Mouse (Mus musculus): Measurements from ENCODE around the gene Fam83e. TPM values are rescaled to one million over a fixed set of nuclear protein-coding genes. Genes with fewer than 3 reads are reported as not detected.

Gene Fam83e
- total RNA-seq (2021) = 0.30 and 0.76 TPM in 2 replicates
- long read RNA-seq, partial matches to known transcripts = 1 of 1 reads
- long read RNA-seq, other reads (novel, unspliced or antisense) = 0 of 1 reads

DNA sequence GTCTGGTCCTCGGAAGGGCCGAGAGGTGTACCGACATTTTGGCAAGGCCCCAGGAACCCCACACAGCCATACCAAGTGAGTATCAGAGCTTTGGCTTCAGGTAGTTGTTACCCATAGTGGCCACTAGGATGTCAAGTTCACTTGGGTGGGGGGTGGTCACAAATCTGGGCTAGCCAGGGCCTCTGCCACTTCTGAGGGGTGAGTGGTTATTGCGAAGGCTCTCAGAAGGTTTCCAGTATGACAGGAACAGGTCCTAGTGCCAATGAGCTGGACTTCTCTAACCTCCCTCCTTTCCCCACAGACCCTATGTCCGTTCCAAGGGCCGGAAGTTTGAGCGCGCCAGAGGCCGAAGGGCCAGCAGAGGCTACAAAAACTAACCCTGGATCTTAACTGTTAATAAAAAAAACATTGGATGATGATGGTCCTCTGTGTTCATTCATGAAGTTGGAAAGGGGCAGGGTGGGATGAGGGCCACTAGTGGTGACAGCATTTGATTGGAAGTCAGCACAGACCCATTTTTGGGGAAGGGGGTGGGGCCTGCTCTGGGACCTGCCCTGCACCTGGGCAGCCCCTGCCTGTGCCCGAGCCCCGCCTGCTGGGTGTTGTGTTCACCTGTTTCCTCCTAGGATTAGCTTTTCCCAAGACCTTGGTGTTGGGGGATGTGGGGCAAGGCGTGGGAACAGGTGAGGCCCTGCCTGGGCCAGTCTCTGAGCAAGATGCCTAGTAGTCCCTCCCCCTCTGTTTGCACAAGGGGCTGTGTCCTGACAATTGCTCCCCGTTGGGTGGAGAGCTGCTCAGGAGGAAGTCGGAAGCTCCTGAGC is at the start of gene Fam83e:
Fam83e (plus strand) TSS at position 800 of the 821 bp plus-strand sequence.
- no peak for DNase-seq

DNA sequence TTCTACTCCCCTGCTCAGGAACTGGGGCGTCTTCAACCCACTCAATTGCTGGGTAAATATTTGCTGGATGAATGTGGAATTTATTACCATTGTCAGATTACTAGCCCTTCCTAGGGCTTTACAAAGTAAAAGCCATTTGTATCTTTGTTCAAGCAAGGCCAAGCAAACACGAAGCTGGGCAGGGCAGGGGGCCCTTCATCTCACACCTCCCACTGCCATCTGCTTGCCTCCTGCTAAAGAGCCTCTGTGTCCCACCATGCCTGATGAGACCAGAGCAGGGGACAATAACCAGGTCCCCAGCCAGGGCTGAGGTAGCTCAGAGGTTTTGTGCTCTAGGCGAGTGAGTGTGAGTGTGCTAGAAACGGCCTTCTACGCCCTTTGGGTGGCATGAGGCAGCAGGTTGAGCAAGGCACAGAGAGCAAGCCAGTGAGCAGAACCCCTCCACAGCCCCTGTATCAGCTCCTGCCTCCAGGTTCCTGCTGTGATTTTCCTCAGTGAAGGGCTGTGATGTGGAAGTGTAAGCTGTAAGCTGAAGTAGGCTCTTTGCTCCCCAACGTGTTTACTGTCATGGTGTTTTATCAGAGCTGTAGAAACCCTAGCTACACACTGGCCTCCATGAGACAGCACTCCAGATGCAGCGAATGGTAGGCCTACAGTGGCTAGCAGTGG is 43.3 kb upstream of the Fam83e start:
- no peak for DNase-seq

DNA sequence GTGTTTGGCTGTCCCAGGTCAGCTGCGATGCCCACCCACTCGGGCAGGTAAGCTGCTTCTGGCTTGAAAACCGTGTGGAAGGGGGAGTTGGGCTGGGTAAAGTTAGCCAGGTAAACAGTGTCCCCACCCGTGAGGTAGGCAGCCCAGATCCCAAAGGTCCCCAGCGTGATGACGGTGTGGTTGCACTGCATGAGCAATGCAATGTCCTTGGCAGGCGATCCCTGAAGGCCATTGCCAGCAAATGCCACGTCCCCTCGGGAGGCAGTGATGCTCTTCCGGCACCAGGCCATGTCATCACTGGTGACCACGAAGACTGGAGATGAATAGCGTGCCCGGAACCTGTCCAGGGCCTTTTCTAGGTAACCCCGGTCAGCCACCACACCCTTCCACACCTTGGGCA is 42.5 kb upstream of the Fam83e start:
- DNase-seq = peak; percentile 62

DNA sequence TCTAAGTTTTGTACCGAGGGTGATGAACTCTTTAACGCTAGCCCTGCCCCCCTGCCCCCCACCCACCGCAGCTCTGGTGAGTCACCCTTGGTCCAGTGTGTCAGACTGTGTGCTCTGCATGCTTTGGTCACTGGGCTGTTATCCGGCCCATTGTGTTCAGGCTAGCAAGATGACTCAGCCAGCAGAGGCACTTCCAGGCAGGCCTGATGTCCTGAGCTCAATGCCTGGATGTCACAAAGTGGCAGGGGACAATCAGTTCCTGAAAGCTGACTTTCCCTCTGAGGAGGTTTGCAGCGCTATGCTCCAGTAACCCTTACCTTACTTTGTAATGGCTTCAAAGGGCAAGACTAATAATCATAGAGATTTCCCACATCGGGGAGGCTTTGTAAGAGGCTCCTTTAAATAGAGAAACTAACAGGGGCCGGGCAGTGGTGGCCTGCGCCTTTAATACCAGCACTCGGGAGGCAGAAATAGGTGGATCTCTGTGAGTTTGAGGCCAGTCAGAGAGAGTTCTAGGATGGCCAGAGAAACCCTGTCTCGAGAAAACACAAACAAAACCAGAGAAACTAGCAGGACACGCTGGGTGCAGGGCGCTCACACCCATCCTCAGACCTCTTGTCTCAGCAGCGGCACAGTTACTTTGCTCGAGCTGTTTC is 40.9 kb upstream of the Fam83e start:
- peak; percentile 56 for DNase-seq

DNA sequence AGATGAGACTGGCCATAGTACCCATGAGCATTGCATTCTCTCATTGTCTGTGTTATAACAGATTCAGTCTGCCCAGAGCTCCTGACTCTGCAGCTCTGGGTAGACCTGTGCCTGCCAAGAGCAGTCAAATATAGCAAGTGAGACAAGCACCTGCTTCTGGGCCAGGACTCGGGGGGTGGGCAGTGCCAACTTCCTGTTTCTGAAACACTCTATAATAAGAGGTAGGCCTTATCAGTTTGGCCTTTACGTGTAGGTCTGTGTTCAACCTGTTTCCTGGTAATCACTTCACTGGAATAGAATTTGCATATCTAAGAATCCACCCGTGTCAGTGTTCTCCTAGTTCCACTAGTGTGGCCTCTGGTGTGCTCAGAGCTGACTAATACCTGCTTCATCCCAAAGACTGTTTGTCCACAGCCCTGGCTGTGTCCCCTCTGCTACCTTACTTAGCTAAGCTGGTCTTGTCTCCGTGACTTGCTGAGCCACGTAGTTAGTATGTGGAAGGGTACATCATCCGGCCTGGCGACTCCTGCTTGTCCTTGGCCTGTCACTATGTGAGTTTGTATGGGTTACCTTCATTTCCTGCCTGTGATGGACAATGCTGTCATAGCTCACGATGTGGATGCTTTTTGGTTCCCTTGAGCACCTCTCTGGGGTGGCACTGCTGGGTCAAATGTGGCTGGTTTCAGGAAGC is 39.8 kb upstream of the Fam83e start:
- no peak for DNase-seq

DNA sequence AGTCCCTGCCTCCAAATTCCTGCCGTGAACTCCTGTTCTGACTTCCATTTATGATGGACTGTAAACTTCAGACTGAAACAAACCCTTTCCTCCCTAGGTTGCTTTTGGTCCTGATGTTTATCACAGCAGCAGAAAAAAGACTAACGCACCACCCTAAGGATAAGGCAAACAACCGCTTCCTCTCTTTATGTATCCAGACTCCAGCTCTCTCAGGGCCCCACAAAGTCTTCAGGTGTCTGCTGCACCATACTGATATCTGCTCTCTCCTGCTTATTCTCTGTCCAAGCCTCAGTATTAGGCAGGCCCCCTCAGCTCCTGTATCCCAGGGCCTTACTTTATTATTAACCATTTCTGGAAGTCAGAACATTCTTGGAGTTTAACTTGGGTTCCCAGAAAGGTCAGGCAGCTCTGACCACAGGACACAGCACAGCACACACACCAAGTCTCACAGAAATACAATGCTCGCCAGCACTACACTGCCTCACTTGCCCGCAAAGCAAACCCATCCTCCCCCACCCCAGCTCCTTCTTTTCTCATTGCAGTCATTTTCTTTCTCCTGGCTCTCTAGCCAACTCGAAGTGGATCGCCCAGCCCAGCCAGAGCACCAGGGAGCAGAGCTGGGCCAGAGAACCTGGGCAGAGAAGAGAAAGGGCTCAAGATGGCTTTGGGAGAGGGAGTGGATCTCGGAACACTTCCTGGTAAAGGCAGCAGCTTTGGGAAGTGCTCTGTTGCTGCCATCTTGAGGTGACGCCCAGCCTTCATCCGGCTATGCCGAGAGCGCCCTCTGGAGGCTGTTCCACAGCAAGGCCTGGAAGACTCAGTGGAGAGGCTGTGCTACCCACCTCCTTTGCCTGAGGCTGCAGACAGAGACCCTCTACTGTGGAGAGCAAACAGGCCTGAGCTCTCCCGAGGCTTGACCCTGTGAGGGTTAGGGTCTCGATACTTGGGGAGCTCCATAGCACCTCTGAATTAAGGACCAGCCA is 38.6 kb upstream of the Fam83e start:
- DNase-seq = peak; percentile 90

DNA sequence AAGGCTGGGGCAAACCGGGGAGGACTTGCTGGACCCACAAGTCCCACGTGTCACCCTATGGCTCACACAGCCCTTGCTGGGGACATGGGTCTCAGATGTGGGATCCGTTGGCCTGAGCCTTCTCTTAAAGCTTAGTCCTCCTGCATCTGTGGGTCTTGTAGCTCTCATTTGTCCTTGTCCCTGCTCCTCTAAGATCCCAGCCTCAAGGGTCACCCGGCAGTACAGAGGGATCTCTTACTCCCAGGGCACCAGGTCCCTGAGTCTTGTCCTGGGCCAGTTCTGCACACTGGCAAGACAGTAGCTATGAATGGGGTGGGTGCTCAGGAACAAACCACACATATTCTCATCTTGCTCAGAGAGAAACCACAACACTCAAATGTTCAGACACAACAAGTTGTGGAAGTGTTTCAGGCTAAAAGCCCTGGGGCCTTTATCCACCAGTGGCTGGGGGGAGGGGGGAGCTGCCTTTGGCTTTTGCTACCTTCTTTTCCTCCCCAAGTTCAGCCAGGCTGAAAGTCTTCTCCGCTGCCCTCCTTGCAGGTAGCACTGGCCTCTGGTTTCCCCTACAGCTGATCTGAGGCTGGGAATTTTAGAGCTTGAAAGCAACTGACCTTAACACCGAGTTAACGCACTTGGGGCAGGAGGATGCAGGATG is 37.5 kb upstream of the Fam83e start, which contains the start of gene Ntn5:
Ntn5 (plus strand) TSS at position 627 of the 655 bp plus-strand sequence.
- no peak for DNase-seq

DNA sequence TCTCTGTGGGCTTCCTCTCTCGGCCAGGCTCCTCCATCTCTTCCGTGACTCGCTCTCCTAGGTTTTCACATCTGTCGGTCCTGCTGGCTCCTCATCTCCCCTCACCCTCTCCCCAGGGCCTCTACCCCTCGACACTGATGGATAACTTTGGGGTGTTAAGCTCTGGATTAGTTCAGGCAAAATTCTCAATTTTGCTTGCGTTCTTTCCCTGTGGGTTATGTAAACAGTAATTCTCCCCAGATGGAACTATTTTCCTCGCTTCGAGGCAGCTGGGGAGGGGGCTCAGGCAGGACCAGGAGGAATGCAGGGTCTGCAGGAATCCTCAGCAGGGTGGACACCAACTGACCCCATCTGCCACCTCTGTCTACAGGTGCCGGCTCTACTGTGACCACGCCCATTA is 35.2 kb upstream of the Fam83e start:
- no peak for DNase-seq

DNA sequence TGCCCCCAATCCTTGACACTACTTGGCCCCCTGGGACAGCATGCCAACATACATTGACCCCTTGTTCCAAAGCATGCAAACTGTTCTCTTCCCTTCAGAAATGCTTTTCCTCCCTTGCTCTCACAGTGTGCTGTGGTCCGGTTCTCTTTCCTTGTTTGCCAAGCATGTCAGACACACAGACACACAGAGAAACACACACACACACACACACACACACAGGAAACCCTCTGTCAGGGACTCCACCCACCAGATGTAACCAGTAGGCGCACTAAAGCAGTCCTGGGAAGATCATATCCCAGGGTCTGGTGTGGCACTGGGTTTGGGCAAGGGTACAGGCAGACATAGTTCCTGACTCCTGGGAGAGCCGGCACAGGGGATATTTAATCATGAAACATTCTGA is 34.2 kb upstream of the Fam83e start:
- no peak for DNase-seq

DNA sequence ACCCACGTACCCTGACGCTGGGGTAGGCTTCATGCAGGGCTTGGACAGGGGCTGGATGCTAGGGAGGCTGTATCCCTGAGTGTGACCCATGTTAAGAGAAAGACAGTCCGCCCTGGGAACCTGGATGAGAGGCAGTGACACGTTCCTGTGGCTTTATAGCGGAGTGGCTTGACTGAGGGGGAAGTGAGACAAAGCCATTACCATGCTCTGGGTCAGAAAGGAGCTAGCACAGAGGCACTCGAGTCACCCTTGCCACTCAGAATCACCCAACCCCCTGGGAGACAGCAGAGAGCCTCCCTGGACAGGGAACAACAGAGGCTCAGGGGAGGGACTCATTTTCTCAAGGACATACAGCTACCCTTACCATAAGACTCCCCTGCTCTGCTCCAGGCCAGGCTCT is 31.9 kb upstream of the Fam83e start:
- no peak for DNase-seq

DNA sequence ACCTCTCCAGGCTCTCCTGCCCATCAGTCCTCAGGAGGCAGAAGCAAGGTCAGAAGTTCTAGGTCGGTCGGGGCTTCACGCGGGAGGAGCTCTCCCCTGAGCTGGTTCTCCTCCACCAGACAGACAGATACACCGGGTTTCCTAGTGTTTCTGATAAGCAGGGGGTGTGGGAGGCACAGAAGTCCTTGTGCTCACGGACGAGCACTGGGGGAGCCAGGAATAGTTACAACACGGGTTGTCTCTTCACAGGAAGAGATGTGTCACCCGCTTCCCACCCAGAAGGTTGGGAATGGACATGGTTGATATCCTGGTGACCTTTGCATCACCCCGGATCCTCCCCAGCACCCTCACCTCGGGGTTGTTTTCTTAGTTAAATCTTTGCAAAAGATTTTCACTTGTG is 31.2 kb upstream of the Fam83e start:
- DNase-seq = no peak

DNA sequence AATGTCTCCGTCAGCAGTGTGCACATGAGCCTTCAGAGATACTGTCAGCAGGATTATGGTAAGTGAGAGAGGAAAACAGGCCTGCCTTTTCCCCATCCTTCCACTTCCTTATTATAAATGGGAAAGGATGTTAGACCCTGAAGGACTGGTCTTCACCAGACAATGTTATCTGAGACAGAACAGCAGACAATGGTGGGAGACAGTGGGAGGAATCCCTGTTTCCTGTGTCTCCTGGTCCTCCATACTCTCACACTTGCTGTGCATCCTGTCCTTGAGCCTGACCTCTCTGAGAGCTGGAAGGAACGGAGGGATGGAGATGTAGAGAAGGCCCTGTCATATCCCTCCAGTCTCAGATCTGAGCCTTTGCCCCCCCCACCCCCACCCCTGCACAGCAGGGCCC is 28.6 kb upstream of the Fam83e start:
- no peak for DNase-seq

DNA sequence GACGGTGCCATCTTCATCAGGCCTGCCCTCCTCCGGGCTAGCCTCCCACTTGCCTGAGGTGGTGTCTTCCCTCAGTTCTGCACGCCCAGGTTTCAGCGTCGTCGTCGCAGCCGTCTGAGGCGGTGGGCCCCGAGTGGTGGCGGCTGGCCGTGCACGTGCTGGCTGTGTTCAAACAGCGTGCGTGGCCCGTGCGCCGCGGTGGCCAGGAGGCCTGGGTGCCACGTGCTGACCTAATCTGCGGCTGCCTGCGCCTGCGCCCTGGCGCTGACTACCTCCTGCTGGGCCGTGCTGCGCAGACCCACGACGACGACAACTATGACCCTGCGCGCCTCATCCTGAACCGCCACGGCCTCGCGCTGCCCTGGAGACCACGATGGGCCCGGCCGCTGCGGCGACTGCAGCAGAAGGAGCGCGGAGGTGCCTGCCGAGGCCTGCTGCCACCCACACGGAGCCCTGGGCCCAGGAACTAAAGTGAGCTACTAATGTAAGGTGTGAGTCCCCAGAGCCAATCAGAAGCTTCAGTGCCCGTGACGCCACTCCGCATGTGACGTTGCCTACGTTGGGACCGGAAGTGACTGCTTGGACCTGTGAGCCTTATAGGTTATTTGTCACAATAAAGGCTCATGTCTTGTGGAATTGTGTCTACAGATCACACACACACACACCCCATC is 27.0 kb upstream of the Fam83e start, which contains the start of gene Sec1:
Sec1 (minus strand) TSS at position 482 of the 671 bp plus-strand sequence.
- no peak for DNase-seq

DNA sequence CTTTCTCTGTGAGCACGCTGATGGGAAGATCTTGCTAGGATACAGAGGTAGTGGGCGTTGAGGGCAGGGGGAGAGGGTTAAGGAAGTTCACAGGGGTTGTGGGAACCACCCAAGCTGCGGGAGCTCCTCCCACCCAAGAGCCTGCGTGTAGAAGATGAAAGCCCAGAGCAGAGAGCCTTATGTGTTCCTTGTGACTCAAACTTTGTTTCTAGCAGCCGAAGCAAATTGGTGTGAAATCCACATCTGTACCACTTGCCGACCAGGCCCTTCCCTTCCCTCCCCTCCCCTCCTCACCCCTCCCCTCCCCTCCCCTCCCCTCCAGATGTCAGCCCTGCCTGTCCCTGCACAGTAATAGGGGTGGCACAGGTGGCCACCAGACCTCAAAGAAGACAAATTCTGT is 25.9 kb upstream of the Fam83e start:
- DNase-seq = no peak

DNA sequence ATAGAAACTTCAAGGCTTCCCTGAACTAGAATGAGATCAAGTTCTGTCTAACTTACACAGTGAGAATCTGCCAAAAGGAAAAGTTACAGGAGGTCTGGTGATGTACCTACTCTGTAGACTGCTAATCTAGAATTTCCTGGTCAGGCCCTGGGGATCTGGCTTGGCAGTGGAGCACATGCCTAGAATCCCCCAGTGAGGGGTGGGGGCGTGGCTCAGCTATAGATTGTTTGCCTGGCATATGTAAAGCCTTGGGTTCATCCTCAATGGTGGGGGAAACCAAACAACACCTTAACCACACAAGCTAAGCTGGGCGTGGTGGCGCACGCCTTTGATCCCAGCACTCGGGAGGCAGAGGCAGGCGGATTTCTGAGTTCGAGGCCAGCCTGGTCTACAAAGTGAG is 23.1 kb upstream of the Fam83e start:
- no peak for DNase-seq

DNA sequence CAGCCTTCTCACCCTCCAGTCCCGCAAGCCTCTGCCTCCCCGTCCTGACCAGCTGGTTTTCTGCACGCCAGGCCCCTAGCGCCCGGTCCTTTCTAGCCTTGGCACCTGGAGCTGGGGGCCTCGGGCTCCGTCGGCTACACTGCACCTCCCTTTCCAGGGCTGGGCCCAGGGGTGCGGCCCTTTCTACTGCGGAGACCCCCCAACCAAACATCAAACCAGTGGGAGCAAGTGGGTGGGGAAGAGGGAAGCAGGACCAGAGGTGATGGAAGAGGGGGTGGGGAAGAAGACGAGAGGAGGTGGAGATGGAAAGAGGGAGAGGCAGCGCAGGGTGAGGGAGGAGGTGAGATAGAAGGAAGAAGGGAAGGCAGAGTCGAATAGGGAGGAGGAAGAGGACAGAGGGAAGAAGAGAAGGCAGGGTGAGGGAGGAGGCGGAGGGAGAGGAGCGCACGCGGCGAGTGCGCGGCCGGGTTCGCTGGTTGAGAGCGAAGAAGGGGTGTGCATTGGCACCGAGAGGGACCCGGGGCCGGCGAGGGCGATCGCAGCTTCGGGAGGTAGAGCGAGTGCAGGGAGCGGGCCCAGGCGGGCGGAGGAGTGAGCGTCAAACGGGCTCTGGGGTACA is 21.4 kb upstream of the Fam83e start, which contains the start of gene Car11:
Car11 (plus strand) TSS at position 321 of the 619 bp plus-strand sequence.
- no peak for DNase-seq

DNA sequence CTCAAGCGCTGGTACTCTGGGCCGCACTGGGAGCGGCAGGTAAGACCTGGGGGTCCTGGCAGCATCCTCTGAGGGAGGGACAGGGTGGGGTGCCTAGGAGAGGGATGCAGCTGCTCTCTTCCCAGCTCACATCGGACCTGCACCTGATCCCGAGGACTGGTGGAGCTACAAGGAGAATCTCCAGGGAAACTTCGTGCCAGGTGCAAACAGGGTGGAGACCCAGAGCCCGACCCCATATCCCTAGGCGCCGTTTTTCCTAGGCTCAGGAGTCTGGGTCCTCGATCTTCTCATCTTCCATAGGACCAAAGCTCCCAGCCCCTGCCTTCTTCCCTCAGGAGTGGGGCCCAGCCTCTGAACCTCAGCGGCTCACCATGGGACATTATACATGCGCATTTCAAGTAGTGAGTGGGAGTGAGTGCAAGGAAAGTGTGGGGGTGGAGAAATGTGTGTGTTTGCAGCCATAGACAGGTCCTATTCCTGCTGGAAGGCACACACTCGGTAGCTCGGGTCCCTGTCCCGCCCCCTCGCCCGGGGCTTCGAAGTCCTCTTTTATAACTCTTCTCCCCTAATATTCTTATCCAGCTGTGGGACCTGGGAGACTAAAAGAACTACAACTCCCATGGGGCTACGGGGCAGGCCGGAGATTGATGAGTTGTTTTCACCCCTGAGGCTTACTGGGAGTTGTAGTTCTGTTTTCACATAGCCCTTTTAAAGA is 20.6 kb upstream of the Fam83e start:
- peak; percentile 64 for DNase-seq

DNA sequence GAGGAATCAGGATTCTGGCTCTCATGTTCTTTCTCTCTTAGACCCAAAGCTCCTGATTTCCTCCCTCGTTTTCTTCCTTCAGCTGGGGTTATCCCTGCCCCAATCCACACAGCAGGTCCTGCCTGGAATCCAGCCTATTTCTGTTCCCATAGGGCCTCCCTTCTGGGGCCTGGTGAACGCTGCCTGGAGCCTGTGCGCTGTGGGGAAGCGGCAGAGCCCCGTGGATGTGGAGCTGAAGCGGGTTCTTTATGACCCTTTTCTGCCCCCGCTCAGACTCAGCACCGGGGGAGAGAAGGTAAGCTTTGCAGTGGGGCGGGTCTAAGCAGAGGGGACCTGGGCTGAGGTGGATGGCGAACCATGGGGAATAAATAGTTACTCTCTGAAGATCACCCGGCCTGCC is 19.9 kb upstream of the Fam83e start:
- no peak for DNase-seq

DNA sequence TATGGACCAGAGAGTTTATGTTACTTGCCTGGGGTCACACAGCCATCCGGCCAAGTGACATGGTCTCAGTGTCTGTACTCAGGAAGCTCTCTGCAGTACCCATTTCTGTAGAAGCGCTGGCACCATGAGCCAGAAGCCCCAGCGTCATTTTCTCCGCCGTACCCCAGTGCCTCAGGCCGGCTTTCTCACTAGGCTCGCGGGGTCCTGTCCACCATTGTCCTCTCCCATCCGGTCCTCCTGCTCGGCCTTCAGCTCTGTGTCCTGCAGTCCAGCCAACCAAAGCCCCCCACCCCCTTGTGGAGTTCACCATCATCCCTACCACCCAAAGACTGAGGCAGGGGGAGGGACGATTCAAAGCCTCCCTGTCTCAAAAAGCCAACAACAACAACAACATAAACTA is 19.4 kb upstream of the Fam83e start:
- no peak for DNase-seq
